Mouse (Mus musculus) adipocyte (in vitro differentiated cells): ENCODE measurements around the gene Ppara.

Source experiments
- DNase-seq: peaks from one replicate; pipeline ENCODE4 v3.0.0-alpha.2; 2016; ENCODE audit warnings: low spot score

Ppara gene

DNA sequence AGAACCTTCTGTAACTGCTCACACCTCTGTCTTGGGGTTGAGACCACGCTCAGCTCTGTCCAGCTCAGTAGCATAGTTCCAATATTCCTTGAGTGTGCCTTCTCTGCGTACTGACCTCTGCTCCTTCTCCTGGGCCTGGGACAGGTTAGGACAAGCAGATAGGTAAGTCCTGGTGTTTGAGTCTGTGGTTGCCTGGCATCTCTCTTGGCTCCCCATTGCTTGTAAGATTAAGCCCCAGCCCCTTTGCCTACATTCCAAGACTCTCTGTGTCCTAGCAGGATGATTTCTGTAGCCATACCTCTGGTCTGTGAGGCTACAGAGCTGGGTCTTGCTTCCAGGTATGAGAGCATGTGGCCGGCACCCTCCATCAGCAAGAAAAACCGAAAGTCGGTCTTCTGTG is 6.6 kb upstream of the Ppara start:
- no peak for DNase-seq

DNA sequence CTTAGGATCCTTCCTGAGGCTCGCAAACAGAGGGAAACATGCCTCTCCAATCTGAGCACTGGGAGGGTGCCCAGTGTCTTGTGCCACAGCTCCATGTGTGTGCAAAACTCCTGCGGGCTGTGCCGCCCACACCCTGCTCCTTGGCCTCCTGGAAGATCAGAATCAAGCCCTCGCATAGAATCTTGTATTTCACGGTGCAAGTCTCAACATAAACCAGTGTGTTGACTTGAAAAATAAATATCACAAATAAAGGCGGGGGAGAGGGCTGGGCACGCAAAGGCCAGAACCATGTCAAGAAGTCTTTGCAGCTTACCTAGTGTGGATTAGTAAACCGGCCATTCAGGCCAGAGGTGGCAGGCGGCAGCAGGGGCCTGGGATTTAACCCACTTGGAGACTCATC is 5.5 kb upstream of the Ppara start:
- DNase-seq = no peak

DNA sequence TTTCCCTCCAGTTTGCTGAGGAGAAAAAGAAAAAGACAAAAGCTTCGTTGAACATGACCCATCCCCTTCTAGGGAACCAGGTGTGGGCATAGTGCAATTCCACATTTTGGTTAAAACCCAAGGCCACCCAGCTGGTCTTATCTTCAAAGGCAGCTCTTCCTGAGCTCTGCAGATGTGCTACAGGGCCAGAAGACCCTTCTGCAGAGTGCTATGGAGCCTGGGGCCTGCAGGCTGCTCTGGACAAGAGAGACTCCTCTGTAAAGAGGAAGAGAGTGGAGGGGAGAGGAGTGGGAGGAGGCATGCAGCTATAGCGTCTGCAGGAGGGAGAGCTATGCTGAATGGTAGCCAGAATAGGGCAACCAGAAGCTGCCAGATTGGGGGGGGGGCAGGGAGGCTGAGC is 4.8 kb upstream of the Ppara start:
- DNase-seq = no peak

DNA sequence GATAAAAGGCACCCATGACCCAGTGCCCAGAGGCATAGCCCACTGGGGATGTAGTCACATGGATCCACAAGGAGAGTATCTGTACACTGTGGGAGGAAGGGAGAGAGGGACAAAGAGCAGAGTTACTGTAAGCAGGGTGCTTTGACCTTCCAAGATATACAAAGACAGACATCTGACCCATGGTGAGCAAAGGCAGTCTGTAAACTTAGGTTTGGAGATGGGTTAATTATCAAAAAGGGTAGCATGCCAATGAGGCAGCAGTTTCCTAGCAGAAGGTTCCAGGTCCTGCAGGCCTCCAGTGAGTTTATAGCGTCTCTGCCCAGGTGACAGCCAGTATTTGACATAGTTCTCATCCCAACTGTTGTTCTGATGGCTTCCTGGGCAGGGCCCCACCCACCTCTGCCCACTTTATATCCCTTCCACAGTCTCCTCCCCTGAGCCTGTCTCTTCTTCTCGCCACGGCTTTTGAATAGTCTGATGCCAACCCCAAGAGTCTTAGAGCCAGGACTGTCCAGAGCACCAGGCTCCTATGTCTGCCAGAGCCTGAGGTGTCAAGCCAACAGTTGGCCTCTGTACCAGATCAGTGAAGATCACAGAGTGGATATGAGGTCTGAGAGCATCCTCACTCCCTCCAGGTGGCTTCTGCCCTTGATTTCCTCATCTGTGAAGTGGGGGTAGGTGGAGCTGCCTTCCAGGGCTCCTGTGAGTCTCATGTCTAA is 2.7 kb upstream of the Ppara start:
- no peak for DNase-seq

DNA sequence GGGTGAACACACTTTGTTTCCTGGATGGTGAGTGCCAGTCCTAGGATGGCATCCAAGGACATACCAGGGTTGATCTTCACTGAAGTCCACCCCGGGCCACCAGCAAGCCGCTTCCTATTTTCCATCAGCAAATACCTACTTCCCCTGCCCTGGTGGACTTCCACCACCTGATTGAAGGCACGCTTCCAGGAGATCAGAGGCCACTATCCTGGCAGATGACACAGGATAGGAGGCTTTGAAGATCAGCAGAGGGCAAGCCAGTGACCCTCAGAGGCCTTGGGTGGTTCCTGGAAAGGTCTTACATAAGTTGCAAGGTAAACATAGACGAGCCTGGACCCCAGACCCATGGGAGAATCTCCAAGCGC is 2.2 kb upstream of the Ppara start:
- DNase-seq = no peak

DNA sequence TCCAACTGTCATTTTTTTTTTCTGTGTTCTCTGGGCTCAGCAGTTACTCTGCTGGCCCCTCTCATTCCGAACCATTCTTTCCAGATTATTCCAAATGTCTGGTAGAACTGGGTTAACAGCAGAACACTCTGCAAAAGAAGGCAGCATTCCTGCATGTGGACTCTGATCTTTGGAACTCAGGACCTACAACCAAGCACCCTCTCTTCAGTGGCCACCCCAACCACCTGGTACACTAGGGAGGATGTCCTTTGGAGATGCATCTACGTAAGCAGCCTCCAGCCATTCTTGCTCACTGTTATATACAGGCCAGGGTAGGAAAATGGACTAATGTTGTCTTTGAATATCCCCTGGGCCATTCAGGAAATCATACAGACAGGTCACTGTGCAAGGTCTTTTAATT is 1.1 kb upstream of the Ppara start:
- no peak for DNase-seq

DNA sequence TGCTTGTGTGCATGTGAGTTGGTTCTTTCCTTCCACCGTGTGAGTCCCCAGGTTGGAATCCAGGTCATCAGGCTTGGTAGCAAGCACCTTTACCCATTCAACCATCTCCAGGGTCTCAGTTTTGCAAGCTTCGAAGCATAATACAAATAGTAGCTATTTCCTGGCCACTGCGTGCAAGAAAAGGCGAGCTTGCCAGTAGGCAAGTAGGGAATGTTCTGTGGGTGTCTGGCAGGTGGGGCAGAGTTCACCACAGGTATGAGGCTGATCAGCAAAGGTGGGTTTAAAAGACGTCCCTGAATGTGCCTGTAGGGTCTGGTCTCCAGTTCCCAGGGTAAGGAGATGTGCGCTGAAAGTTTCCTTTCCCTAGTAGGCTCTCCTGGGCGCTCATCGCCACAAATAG is 635 bp upstream of the Ppara start:
- no peak for DNase-seq

DNA sequence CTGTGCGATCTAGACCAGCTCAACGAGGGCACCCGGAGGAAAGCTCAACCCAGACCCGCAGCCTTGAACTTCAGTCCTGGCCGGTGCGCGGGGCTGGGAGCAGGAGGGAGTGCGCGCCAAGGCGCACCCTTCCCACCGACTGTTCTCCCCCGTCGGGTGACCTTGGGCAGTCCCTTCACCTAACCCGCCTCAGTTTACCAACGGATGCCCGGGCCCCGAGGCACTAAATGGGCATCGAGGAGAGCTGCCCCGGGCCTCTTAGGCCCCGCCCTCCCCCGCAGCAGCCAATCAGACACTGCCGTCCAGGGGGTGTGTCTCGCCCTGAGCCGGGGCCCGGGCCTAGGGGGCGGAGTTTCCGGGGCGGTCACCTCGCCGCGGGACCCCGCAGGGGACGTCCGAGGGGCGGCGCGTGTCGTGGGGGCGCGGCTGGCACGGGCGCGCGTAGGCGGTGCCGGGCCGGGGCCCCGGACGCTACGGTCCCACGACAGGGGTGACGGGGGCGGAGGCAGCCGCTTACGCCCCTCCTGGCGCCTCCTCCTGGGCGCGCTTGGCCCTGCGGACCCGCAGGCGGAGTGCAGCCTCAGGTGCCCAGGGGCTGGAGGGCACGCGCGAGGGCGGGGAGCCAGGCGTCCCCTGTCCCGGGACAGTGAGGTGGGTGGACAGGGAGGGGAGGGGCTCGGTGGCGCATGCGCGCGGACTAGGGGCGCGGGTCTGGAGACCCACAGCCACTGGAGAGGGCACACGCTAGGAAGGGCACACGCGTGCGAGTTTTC is 466 bp downstream of the Ppara start:
- DNase-seq = no peak

DNA sequence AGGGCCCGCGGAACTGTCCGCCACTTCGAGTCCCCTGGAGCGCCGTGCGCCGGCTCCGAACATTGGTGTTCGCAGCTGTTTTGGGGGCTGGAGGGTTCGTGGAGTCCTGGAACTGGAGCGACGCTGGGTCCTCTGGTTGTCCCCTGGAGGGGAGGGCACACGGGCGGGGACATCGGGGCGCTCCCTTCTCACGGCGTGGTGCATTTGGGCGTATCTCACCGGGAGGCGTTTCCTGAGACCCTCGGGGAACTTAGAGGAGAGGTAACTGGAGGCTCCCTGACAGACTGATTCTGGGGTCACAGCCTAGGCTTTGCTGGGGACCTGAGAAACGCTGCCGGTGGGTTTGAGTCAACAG is 1.0 kb downstream of the Ppara start:
- DNase-seq = no peak

DNA sequence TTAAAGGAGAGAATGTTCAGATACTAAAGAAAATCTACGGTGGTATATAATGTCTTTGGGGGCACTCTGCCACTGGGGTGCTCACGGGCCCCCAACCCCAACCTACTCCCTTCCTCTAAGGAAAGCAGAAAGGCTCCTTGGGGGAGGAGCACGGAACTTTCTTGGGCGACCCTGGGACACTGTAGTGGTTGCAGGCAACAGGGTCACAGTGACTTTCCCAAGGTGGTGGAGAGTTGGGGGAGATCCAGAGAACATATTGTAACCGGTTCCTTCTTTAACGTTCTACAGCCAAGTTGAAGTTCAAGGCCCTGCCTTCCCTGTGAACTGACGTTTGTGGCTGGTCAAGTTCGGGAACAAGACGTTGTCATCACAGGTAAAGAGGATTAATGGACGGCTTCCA is 1.7 kb downstream of the Ppara start:
- no peak for DNase-seq

DNA sequence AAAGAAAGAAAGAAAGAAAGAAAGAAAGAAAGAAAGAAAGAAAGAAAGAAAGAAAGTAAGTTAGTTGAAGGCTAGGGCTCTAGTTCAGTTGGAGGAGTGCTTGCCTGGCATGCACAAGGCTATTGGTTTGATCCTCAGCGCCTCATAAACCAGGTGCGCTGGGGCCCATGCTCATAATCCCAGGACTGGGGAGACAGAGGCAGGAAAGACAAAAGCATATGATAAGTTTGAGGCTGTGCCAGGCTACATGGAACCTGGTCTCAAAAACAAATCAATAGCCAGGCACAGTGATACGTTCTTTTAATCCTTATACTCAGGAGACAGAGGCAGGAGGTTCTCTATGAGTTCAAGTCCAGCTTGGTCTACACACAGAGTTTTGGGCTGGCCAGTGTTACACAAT is 3.6 kb downstream of the Ppara start:
- DNase-seq = no peak

DNA sequence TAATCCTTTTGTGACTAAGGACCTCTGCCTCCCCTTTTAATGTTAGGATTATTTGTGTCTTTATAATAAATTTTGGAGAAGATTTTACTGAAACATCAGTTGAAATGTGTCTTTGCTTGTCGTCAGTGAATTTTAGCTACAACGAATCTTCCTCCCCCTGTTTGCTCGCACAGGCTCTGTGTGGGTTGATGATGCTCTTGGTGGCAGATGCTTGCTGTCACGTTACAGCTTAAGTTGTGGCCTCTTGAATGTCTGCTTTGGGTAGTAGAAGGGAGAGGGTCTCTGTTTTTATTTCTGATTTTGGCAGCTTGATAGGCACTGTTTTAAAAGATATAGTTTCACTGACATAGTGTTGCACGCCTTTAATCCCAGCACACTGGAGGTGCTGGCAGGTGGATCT is 4.2 kb downstream of the Ppara start:
- no peak for DNase-seq

DNA sequence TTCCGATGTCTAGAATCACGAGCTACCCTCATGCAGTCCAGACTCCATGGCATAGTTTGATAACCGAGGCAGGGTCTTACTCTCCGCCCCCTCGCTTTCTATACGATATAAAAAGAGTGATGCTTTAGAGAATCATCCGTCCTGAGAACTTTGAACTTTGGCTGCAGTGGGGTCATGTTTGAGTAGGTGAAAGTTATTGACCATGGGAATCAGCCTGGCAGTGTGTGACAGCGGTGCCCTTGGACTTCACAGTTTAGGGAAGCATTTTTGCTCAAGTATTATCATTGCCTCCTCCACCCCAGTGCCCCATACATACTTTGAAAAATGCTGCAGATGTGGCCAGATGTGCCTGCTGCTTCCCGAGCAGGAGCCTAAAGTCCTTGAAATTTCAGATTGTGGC is 7.8 kb downstream of the Ppara start:
- DNase-seq = no peak

DNA sequence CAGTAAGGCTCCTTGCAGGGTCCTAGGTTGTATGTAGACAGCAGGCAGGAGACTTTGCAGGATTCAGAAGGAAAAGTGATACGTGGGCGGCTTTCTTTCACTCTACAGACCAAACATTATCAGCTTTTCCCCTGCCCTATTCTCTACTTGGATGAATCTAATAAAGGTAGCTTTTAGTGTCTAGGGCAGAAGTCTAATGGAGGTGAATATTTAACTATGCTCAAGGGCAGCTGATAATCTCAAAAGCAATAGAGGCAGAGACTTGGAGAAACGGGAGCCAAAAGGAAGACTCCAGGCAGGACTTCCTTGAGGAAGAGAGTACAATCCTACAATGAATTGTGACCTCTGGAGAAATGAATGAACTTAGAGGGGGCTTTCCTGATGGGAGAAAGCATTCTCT is 9.2 kb downstream of the Ppara start:
- DNase-seq = no peak

DNA sequence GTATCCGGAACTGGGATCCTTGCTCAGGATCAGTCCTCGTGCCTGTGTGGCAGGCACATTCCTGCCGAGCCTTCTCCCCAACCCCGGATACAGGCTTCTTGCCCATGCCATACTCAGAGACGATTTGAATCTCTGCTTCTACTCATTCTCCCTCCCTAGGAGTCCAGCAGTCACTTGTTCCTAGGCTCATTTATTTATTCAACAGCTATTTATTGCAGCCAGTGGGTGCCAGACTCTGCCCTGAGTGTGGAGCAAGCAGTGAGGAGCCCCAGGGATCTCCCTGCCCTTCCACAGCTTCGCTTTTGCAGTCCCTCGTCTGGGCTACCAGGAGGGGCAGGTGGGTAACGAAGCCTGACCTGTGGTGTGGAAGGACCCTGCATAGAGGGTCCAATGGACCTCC is 11.4 kb downstream of the Ppara start:
- DNase-seq = no peak

DNA sequence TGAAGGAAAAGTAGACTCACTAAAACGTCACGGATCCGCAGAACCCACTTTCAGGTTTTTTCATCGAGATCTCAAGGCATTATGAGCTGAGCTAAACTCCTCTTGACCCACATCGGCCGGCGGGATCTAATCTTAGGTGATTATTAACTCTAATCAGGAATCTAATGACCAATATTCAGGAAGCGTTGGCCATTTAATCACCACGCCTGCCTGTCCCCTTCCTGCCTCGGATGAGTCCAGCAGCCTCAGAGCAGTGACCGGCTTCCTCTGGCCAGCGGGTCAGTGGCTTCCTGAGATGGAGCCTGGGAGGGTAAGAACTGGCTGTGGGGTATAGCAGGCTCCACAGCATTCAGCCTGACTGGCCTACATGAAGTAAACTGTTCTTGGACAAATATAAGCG is 11.9 kb downstream of the Ppara start:
- DNase-seq = no peak

DNA sequence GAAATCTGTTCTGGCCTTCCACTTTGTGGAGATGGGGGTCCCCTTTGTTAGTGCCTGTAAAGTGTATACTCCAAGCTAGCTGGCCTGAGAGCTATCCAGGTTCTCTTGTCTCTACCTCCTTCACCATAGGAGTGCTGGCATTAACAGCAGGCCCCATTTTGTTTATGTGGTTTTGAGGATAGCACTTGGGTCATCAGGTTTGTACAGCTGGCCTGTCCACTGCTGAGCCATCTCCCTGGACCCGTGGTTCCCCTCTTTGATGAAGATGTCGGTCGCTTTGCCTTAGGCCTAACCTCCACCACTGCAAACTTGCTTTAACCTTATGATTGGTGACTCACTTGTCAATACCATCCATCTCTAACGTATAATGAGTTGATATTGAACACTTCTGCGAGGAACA is 13.2 kb downstream of the Ppara start:
- DNase-seq = no peak

DNA sequence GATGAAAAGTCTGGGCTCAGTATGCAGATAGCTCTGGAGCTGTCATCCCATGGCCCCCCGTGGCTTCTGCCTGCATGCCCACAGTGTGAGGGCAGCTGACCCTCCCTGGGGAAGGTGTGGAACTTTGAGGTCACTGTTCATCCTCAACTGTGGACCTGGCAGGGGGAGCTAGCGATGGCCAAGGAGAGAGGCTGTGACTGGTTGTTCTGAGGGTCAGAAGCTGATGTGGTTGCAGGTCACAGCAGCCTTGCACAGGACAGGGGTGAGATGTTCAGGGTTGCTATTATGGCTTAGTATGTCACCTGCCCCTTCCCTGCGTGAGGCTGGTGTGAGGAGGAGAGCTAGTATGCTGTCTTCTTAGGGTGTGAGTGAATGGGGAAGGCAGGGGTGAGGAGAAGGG is 13.7 kb downstream of the Ppara start:
- no peak for DNase-seq

DNA sequence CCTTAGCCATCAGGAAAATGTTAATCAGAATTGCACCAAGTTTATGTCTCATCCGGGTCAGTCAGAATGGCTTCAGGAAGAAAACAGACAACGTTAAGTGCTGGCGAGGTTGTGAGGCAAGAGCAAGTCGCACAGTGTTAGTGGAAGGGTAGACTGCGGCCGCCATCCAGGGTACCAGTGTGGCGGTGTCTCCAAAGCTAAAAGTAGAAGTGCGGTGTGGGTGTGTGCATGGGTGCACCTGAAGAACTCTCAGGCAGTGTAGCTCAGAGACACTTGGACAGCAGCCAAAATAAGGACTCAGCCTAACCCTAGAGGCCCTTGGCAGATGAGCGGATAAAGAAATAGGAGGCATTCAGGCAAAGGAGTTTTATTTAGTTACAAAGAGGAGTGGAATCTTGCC is 14.4 kb downstream of the Ppara start:
- DNase-seq = no peak

DNA sequence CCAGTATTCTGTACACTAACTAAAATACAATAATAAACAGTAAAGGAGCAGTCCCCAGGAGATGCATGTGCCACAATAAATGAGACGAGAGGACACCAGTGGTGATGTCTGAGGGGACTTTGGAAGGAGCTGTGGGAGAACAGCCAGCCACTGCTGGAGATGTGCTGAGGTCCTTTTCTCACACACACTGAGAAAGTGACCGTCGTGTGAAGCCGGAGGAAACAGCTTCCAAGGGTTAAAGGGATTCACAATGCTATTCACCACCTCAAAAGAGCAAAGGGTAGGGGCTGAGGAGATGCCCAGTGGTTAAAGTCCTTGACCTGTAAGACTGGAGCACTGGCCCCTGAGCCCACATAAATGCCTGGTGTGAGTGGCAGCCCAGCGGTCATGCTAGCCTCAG is 15.3 kb downstream of the Ppara start:
- DNase-seq = no peak

DNA sequence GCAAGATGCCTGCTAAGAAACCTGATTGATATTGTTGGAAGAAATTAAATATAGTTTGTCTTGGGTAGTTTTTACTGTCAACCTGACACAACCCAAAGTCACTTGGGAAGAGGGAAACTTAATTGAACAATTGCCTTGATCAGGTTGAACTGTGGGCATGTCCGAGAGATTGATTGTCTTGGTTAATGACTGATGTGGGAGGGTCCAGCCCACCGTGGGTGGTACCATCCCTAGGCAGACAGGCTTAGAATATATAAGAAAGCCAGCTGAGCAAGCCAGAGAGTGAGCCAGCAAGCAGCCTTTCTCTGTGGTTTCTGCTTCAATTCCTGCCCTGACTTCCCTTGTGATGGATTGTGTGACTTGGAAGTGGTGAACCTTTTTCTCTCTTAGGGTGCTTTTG is 17.9 kb downstream of the Ppara start:
- no peak for DNase-seq

DNA sequence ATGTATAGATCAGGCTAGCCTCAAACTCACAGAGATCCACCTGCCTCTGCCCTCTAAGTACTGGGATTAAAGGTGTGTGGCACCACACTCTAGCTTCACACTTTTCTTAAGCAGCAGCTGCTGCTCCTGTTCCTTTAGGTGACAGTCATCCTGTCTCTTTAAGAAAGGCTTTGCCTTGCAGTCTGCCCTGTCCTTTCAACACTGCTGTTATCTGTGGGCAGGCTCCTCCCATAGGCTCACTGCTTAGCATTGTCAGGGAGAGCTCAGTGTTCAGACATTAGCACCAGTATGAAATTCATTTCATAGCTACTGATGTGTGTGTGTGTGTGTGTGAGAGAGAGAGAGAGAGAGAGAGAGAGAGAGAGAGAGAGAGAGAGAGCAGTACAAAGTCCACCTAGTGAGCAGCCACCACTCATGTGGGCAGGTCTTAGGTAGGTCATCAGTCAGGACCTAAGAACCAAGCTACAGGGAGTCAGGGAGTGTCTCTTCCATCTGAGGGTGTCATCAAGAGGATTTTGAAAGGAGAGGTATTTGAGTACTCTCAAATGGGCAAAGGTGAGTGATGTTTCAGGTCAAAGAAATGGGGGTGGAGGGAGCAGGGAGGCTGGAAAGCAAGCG is 19.4 kb downstream of the Ppara start:
- DNase-seq = no peak

DNA sequence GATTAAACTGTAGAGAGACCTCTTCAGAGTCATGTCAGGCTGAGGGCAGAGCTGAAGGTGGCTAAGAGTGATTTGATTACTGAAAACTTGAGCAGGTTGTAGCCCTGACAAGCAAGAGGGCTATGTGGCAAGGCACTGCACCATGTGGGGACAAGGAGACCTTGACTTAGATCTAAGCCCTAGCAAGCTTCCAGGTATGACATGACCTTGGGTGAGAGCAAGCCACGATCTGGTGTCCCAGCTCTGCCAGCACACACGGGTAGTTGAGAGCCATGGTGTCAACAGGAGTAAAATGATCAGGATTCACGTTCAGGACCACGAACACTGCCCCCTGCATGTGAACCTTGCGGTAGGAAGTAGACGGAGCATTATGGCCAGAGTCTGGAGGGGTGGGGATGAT is 20.4 kb downstream of the Ppara start:
- no peak for DNase-seq

DNA sequence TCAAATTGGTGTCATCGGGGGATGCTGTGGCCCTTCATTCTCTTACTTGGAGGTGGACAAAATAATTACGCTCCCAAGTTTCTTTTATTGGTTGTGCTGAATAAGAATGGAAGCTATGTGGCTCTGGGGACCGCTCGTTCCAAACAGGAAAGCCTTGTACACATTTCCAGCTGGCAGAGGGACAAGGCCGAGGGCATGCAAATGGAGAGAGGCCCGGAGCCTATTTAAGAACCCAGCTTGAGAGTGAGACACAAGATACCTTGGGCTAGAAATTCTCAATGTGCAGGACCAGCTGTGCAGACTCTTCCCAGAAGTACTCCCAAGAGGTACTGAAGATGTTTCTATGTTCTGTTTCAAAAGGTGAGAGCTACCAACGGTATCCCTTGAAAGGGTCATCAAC is 21.8 kb downstream of the Ppara start:
- no peak for DNase-seq
